Mouse (Mus musculus) myocyte (in vitro differentiated cells): Measurements from ENCODE around the gene Abca14.
"Not testable (repeated sequence)": the region's sequence is repeated elsewhere in the genome, so short reads cannot be mapped to it uniquely, and the experiment has no call there.

Source experiments
- CEBPB ChIP-seq: IDR thresholded peaks from 2 replicates; pipeline ENCODE4 v1.6.1; 2011; ENCODE audit warnings: mild to moderate bottlenecking, moderate library complexity; ENCODE audit not compliant: poor library complexity, insufficient read depth, severe bottlenecking
- E2F4 ChIP-seq: IDR thresholded peaks from one replicate; pipeline ENCODE4 v1.6.1; 2011; ENCODE audit warnings: mild to moderate bottlenecking, control low read depth, moderate library complexity; ENCODE audit not compliant: insufficient read depth
- MAX ChIP-seq: IDR thresholded peaks from one replicate; pipeline ENCODE4 v1.6.1; 2011; ENCODE audit warnings: low read depth, mild to moderate bottlenecking, control low read depth
- MYOD1 ChIP-seq, 3 experiments: IDR thresholded peaks; one replicate each; pipeline ENCODE4 v1.6.1; 2011; ENCODE audit warnings: control low read depth in 2 of 3, low read depth in 2 of 3, mild to moderate bottlenecking in 2 of 3, moderate library complexity in 1 of 3; ENCODE audit not compliant: insufficient read length in 2 of 3, control insufficient read depth in 1 of 3
- MYOG ChIP-seq, 3 experiments: IDR thresholded peaks; one replicate each; pipeline ENCODE4 v1.6.1; 2011; ENCODE audit warnings: control low read depth in 2 of 3, low read depth in 2 of 3, mild to moderate bottlenecking in 2 of 3; ENCODE audit not compliant: insufficient read length in 2 of 3, control insufficient read depth in 1 of 3, insufficient read depth in 1 of 3
- POLR2A ChIP-seq: IDR thresholded peaks from one replicate; pipeline ENCODE4 v1.6.1; 2011; ENCODE audit warnings: low read depth, mild to moderate bottlenecking, control low read depth, moderate library complexity; ENCODE audit not compliant: insufficient read length
- POLR2AphosphoS2 ChIP-seq: IDR thresholded peaks from one replicate; pipeline ENCODE4 v1.6.1; 2011; ENCODE audit warnings: low read depth, control low read depth; ENCODE audit not compliant: insufficient read length
- SRF ChIP-seq: IDR thresholded peaks from one replicate; pipeline ENCODE4 v1.6.1; 2011; ENCODE audit warnings: low read depth; ENCODE audit not compliant: control insufficient read depth, insufficient read length
- TCF12 ChIP-seq: IDR thresholded peaks from one replicate; pipeline ENCODE4 v1.6.1; 2011; ENCODE audit warnings: mild to moderate bottlenecking, control low read depth; ENCODE audit not compliant: poor library complexity, insufficient read depth, severe bottlenecking
- USF1 ChIP-seq: IDR thresholded peaks from one replicate; pipeline ENCODE4 v1.6.1; 2011; ENCODE audit warnings: low read depth, mild to moderate bottlenecking, control low read depth, moderate library complexity

DNA sequence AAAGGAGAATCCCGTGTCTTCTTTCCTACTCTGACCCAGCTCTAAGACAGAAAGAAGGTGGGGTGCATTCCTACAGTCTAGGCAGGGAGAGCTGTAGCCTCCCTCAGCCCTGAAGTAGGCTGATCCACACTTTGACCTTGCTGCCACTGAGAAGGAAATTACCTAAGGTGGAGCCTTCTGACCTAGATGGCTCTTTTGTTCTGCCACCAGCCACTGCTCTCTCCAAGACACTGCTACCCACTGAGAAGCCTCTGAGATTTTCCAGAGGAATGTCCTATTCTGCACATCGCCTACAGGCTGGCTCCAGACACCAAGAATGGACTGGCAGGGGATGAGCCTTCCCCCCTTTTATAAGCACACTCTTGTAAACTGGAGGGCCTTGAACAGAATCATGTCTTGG lies 122.2 kb downstream of the Abca14 start:
- not testable (repeated sequence) for TF ChIP-seq POLR2A; MAX; CEBPB; POLR2AphosphoS2; E2F4; MYOG (IDR thresholded peaks at IDR 0.05; ENCODE audit: control insufficient read depth in 1 of 3, insufficient read depth in 1 of 3, insufficient read length in 2 of 3, low read depth in 2 of 3); SRF; MYOD1 (IDR thresholded peaks at IDR 0.05; ENCODE audit: control insufficient read depth in 1 of 3, insufficient read length in 2 of 3, low read depth in 2 of 3); USF1; TCF12
